Mouse (Mus musculus): ENCODE measurements around the gene Rfc3.

The Rfc3 gene

GRCm38 (mm10) chr5:151650700-151651410, at the start of gene Rfc3:
TSS of gene Rfc3 (minus strand) at chr5:151651242.
- peak; percentile 96 for DNase-seq (ENCODE audit: low read depth, low spot score)

- peak; percentile 16 for DNase-seq (ENCODE audit: low read depth, low spot score)
Observed at GRCm38 (mm10) chr5:151693636-151694035, 42.6 kb upstream of the Rfc3 start.

GRCm38 (mm10) chr5:151686606-151687525, 35.8 kb upstream of the Rfc3 start:
- peak; percentile 75 for DNase-seq (ENCODE audit: low read depth, low spot score)

- DNase-seq (ENCODE audit: low read depth, low spot score) = no peak
Observed at GRCm38 (mm10) chr5:151662207-151662606, 11.2 kb upstream of the Rfc3 start.

GRCm38 (mm10) chr5:151651411-151651784, 356 bp upstream of the Rfc3 start:
- DNase-seq (ENCODE audit: low read depth, low spot score) = no peak

- peak; percentile 83 for DNase-seq (ENCODE audit: low read depth, low spot score)
Observed at GRCm38 (mm10) chr5:151644845-151645244, 6.2 kb downstream of the Rfc3 start.

GRCm38 (mm10) chr5:151642867-151643266, 8.2 kb downstream of the Rfc3 start:
- no peak for DNase-seq (ENCODE audit: low read depth, low spot score)

GRCm38 (mm10) chr5:151642102-151642501, 8.9 kb downstream of the Rfc3 start:
- DNase-seq (ENCODE audit: low read depth, low spot score) = no peak

GRCm38 (mm10) chr5:151605921-151606320, 45.1 kb downstream of the Rfc3 start, which contains the start of gene Vmn2r18:
TSS of gene Vmn2r18 (minus strand) at chr5:151606021.
- no peak for DNase-seq (ENCODE audit: low read depth, low spot score)

GRCm38 (mm10) chr5:151601696-151602095, 49.3 kb downstream of the Rfc3 start:
- no peak for DNase-seq (ENCODE audit: low read depth, low spot score)

Measured in ZHBTc4 (cell line).